Mouse (Mus musculus) thymus, postnatal 0 days (tissue): Measurements from ENCODE around the gene Cfap54. TPM values are rescaled to one million over a fixed set of nuclear protein-coding genes. Genes with fewer than 3 reads are reported as not detected.

Experiments used
- DNase-seq: peaks from one replicate; pipeline ENCODE4 v3.0.0-alpha.2; 2015; ENCODE audit warnings: low spot score
- polyA plus RNA-seq: library from polyadenylated mRNA; unstranded; fragments of >200 nt; fragmentation: Nextera tagmentation; extraction: Ambion mirVana; gene quantifications from 2 replicates; pipeline ENCODE4 v1.2.1, GENCODE M21; 2015

Gene Cfap54
- polyA plus RNA-seq, 1 experiment from 2014 or later, result 0.68 TPM

- DNase-seq, result no peak
These were observed 19.0 kb downstream of the Cfap54 start for GRCm38 (mm10) chr10:93062395-93062794.

DNA sequence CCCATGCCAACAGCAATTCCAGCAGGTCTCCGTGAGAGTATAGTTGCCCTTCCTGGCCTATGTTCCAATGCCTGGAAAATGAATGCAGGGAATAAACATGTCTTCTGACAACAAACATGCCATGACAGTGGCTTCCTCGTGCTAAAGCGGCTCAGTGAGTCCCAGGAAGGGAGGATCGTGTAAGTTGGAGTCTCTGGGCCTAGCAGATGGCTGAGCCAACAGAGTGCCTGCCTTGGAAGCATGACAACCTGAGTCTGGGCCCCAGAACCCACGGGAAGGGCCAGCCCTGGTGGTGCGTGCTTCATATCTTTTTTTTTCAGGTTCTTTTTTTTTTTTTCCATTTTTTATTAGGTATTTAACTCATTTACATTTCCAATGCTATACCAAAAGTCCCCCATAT lies 27.6 kb downstream of the Cfap54 start:
- no peak for DNase-seq

DNA sequence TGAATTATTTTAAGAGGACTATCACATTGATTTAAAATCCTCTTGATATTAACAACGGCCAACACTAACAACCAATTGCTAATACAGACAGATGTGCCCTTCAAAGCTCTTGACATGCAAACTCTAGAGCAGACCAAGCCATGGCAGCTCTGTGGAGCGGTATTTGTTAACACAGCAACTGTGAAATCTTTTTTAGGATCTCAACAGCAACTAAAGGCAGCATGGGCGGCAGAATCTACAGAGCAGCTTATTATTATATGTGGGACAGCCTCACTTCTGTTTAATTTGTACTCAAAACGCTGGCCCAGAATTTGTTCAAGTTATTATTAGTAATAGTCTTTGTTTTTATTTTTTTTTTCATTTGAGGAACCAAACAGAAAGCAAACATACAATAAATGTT lies 28.1 kb downstream of the Cfap54 start:
- no peak for DNase-seq

DNA sequence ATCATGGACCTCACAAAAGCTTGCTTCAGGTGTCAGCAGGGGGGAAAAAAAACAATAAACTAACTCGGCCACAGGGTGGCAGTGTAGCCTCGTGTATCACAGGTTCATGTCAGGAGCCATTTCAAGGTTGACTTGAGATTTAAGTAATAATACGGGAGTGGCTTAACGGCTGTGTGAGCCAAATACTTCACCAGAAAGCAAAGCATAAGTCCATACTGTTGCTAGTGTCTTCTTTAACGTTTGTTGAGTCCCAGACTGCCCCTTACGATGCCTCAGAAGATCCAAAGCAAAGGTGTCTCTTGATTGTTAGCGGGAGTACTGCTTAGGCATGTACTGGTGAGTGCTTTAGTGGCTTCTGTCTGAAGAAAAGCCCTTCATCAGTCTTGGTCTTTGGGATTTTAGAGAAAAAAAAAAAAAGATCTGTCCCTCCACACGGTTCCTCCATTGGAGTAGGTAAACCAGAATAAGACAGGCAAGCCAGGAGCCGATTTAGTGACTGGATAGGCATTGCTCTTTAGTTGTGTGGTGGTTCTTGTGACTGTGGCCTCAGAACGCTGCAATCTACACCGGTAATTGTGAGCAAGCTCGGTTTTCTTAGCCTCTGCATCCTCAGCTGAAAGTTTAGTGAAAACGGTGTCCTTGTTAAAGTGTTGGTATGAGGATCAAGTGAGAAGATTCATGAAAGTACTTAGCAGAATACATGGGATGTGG lies 30.2 kb downstream of the Cfap54 start:
- peak; percentile 89 for DNase-seq

- peak; percentile 59 for DNase-seq
These were observed 30.8 kb downstream of the Cfap54 start for GRCm38 (mm10) chr10:93050571-93050970.

DNA sequence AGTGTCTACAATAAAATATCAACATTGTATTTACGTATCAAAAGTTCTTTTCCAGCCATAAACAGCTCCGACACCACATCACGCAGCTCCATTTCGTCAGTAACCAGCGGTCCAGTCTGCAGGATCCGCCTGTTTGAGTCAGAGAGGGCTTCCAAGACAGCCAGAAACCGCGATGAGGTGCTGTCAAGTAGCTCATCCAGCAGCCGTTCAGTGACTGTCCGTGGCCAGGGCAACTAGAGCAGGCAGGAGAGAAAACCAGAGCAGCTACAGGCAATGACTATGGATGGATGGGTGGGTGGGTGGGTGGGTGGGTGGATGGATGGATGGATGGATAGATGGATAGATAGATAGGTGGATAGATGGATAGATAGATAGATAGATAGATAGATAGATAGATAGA lies 38.2 kb downstream of the Cfap54 start:
- DNase-seq, result no peak

- peak; percentile 74 for DNase-seq
These were observed 39.6 kb downstream of the Cfap54 start for GRCm38 (mm10) chr10:93041850-93042249.

GRCm38 (mm10) chr10:93041392-93041791 lies 40.0 kb downstream of the Cfap54 start:
- peak; percentile 44 for DNase-seq

DNA sequence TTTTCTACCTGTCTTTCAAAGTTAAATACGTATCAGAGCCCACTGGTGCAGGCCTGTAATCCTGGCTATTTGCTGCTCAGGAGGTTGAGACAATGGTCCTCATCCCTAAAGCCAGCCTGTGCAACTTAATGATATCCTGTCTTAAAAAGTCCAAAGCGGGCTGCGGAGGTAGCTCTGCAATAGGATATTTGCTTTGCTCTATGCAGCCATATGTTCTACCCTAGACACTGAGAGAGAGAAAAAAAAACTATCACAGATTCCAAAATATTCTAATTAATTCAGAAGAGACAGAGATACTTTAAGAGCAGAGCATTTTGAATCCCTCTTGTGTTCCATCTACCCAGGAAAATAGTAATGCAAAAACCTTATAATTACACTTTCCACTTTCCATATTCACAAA lies 44.9 kb downstream of the Cfap54 start:
- no peak for DNase-seq

- DNase-seq, result no peak
These were observed 45.9 kb downstream of the Cfap54 start for GRCm38 (mm10) chr10:93035489-93035888.

DNA sequence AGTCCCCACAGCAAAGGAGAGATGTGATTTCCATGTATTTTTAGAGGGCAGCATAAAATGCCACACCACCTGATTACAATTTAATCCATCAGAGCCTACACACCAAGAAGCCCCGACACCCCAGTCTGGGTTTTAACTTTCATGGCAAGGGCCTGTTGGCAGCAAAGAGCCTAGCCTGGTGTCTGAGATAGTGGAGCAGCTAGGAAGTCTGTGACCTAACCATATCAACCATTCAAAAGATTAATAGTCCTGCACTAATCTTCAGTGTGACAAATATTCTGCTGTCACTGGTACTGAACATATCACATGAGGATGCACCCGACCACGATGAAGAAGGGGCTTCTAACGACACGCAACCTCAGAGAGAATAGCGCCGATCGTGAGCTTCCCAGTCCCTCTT lies 58.1 kb downstream of the Cfap54 start:
- no peak for DNase-seq

DNA sequence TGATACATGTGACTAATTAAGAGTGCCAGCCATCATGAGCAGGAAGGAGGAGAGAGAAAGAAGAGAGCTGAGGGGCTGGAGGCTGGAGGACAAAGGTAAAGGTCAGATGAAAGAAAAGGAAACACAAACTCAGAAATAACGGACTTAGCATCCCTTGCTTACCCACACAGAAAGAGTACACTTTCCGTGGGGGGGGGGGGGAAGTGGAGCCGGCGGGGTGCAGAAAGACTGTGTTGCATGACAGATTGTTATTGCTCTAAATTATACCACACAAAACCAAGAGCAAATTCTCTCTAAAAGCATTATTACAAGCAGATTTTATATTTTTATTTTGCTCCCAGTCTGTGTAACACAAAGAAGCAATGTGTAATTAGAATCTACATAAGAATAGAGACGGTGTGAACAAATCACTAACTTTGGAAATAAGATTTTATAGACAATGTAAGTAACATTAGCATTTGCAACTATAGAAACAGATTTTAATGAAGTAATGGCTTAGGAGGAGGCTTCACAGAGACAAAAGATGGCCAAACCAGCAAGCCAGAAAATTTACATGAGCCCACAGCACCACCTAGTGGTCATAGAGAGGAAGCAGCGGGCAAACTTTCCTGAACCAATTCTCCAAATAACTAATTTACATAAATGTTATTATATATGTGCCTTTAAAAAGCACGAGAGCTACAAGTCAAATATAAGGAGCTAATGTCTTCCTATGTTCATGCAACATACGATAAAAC lies 67.2 kb downstream of the Cfap54 start:
- peak; percentile 68 for DNase-seq

DNA sequence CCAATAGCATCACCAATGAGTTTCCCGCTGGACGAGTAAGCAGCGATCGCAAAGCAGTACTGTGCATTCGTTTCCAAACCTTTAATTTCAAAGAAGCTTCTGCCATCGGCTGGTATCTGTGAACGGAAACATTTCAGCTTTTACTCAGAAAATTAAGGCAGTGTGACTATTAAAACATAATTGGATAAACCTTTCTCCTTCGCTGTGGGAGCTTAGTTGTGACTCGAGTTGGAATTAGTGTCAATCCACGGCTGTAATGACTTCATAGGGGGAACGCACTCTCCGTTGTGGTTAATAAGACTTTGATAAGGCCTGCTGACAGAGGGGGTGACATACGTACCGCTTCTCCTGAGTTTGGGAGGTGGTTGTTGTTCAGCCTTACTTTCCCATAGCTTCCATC lies 70.3 kb downstream of the Cfap54 start:
- no peak for DNase-seq

GRCm38 (mm10) chr10:93006970-93007369 lies 74.4 kb downstream of the Cfap54 start:
- DNase-seq, result no peak

DNA sequence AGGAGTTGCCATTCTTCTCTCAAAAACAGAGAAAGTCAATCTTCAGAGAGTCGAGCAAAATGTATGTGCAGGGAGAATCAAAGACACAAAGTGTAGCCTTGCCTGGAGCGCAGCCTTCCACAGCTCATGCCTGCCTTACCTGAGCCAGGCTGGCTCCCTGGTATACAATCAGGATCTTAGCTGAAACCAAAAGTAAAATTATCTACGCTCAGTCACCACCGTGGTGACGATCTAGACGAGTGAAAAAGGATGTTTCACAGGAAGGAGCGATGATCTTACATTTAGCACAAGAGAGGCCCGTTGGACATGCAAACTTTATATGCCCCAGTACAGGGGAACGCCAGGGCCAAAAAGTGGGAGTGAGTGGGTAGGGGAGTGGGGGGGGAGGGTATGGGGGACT lies 75.0 kb downstream of the Cfap54 start:
- no peak for DNase-seq

GRCm38 (mm10) chr10:92998536-92998935 lies 82.9 kb downstream of the Cfap54 start:
- no peak for DNase-seq

- no peak for DNase-seq
These were observed 86.2 kb downstream of the Cfap54 start for GRCm38 (mm10) chr10:92995186-92995585.

DNA sequence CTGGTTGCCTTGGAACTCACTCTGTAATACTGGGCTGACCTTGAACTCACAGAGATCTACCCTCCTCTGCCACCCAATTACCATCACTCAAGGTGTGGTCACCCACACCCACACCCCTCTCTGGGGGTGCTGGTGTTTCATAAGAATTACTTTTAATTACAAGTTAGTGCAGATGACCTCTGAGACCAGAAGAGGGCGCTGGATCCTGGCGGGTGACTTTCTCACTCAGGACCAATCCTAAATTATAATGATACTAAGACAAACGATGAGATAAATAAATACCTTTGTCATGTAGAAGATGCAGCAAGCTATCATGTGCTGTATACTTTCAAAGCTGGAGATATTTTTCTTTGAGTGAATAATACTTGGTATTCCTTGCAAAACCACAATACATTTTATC lies 87.1 kb downstream of the Cfap54 start:
- DNase-seq, result no peak

- no peak for DNase-seq
These were observed 88.9 kb downstream of the Cfap54 start for GRCm38 (mm10) chr10:92992526-92992925.

GRCm38 (mm10) chr10:92990576-92990975 lies 90.8 kb downstream of the Cfap54 start:
- DNase-seq, result no peak

- DNase-seq, result no peak
These were observed 116.3 kb downstream of the Cfap54 start for GRCm38 (mm10) chr10:92965134-92965533.

DNA sequence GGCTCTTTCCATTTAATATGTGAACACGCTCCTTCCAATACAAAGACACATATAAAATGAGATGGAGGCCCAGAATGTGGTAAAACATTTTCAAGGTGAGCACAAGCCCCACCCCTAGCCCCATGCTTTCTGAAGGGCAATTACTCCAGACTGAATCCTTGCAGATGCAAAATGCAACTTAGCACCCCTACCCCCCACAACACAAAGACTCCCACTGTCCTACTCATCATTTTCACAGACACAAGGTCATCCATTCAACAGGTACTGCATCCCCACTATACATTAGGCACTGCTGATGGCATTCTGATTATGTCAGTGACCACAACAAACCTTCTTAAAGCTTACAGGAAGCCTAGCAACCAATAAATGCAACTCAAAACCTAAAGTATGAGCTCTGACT lies 131.4 kb downstream of the Cfap54 start:
- no peak for DNase-seq
